ENCODE assay signal across 13 mouse cellular contexts in genomic region chr17:33958451-33958850, GRCm38 (mm10). TPM values are rescaled to one million over a fixed set of nuclear protein-coding genes. Genes with fewer than 3 reads are reported as not detected.
DNase-seq lines count a peak whose midpoint lies in the region.
"Had no signal": no experiment of that assay in that cellular context is flagged by ENCODE, and none has a peak within 500 bp of the region (broad histone marks: within the 10 kb centered on the region; RNA-seq: fewer than 3 reads in every experiment).

No protein-coding gene starts in this region.

- DNase-seq in cerebellum, adult 9-11 months = peak; percentile 18
- DNase-seq in cerebellum, postnatal 10 days = no peak
- DNase-seq in layer of hippocampus, adult 11-12 months (ENCODE audit: low spot score) = peak; percentile 4
- no peak for DNase-seq in layer of hippocampus, postnatal 14 days (ENCODE audit: low spot score in 2 of 2)
- peak; percentile 18 for DNase-seq in urinary bladder, adult 2 months (ENCODE audit: low spot score)
- no peak for DNase-seq in urinary bladder, adult 18-20 months (ENCODE audit: low spot score in 2 of 2)
- DNase-seq: adrenal gland, adult 8-10 months; adrenal gland, postnatal 14 days; adrenal gland, postnatal 36 days; B cell, adult 2 months; cerebellum, adult 11-12 months; cerebellum, adult 2 months; forebrain, postnatal 0 days had no signal

RNA-seq across cellular contexts. Expression of gene Rps18, which starts 2.6 kb away (rescaled TPM):
- total RNA-seq in layer of hippocampus, postnatal 14 days (2021) = 100 to 1,000 TPM; 356 to 380 TPM
- 1,060 and 1,160 TPM in 2 replicates for polyA plus RNA-seq in urinary bladder, adult 2 months (2012; rRNA removed)

RNA-seq across cellular contexts. Expression of gene Vps52, which starts 2.8 kb away (rescaled TPM):
- 10 to 100 TPM; 78.5 to 84.4 TPM for total RNA-seq in layer of hippocampus, postnatal 14 days (2021)
- polyA plus RNA-seq in urinary bladder, adult 2 months (2012; rRNA removed) = 39.3 and 39.7 TPM in 2 replicates

RNA-seq across cellular contexts. Expression of gene B3galt4, which starts 7.2 kb away (rescaled TPM):
- total RNA-seq in layer of hippocampus, postnatal 14 days (2021) = 1 to 10 TPM; 5.4 to 6.8 TPM
- polyA plus RNA-seq in urinary bladder, adult 2 months (2012; rRNA removed) = 7.7 TPM in 2 replicates

RNA-seq across cellular contexts. Expression of gene Wdr46, which starts 18.0 kb away (rescaled TPM):
- total RNA-seq in layer of hippocampus, postnatal 14 days (2021) = 10 to 100 TPM; 17.5 to 18.5 TPM
- polyA plus RNA-seq in urinary bladder, adult 2 months (2012; rRNA removed) = 15.8 and 17.2 TPM in 2 replicates

RNA-seq across cellular contexts. Expression of gene Pfdn6, which starts 18.3 kb away (rescaled TPM):
- 10 to 100 TPM; 89.3 to 93.4 TPM for total RNA-seq in layer of hippocampus, postnatal 14 days (2021)
- 86.5 and 87.2 TPM in 2 replicates for polyA plus RNA-seq in urinary bladder, adult 2 months (2012; rRNA removed)

Comparison
In these comparisons a context has a peak if more than half of its experiments do, and no peak if none do; other contexts are left out.
1. DNase-seq: peak in cerebellum, adult 9-11 months (single experiment), layer of hippocampus, adult 11-12 months (single experiment) and urinary bladder, adult 2 months (single experiment); none in cerebellum, postnatal 10 days (0 of 2), layer of hippocampus, postnatal 14 days (0 of 2) and urinary bladder, adult 18-20 months (0 of 2).